ENCODE assay signal across 8 mouse cellular contexts in the genomic region with DNA sequence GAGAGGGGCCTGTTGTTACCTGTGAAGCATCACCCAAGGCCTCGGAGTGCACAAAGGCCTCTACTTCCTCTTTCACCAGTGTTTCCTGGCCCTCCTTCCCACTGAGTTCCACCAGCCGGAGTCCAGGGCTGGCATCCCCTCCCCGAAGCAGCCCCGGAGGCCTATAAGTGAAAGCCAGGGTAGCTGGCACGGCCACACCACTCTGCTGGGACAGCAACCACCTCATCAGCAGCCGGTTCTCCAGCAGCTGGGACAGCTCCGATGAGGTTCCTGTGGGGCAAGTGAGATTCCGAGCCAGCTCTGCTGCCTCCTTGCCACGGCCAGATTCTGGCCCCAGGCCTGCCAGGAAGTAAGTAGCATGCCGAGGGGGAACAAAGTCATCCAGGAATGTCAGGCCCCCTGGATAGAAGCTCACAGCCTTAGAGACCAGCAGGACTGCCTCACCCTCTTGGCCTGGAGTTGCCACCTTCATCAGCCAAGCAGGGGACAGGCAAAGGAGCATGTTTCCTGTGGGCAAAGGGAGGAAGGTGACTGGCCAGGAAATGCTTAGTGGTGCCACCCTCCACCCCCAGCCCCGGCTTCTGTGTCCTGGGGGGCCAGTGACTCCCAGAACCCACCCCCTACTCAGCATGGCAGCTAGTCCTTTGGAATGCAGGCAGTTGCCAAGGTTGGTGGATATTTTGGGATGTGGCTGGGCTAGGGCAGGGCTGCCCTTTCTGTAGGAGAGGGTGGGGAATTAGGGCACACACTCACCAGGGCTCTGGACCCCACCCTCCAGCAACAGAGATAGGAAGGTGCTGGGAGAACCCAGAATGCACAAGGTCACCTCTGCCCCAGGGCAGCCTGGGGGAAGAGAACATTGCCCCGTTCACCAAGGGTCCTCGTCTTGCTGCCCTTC. TPM values are rescaled to one million over a fixed set of nuclear protein-coding genes. Genes with fewer than 3 reads are reported as not detected.
DNase-seq lines count a peak whose midpoint lies in the region; ATAC-seq and TF ChIP-seq lines count a peak whose summit lies in the region.
"Had no signal": no experiment of that assay in that cellular context is flagged by ENCODE, and none has a peak within 500 bp of the region (broad histone marks: within the 10 kb centered on the region; RNA-seq: fewer than 3 reads in every experiment).

No protein-coding gene starts in this region.

- DNase-seq in kidney, adult 18-20 months: no peak
- DNase-seq in gastrocnemius, adult 8-10 months (ENCODE audit: low spot score in 2 of 2): peak; percentile 48 to 67
- DNase-seq in lung, postnatal 0 days (ENCODE audit: low spot score): peak; percentile 48
- DNase-seq in adrenal gland, adult (ENCODE audit: inconsistent age in 2 of 2, low spot score in 1 of 2): no peak

- no peak overlapping the region for H3K4me3 ChIP-seq in kidney, embryonic 15.5 days (replicated peaks)
- no peak overlapping the region for H3K4me3 ChIP-seq in bone marrow, adult 2 months (replicated peaks; ENCODE audit: control insufficient read depth, low read depth, low read length)
- no peak overlapping the region for H3K4me3 ChIP-seq in lung, postnatal 0 days (ENCODE audit: low read depth, low read length)
- H3K4me3 ChIP-seq: liver, embryonic 15.5 days had no signal

- TF ChIP-seq POLR2A in bone marrow, adult 2 months (IDR thresholded peaks at IDR 0.05; ENCODE audit: borderline replicate concordance, control insufficient read depth, low read depth, low read length): 0 out of 2 replicates have a peak, but pooled peaks have one; percentile 34

- no peak overlapping the region for H3K4me2 ChIP-seq in kidney, embryonic 15.5 days
- H3K4me2 ChIP-seq in lung, postnatal 0 days (replicated peaks; ENCODE audit: low read depth, low read length): no peak overlapping the region
- H3K4me2 ChIP-seq: liver, embryonic 15.5 days had no signal

- H3K9ac ChIP-seq in kidney, embryonic 15.5 days: no peak overlapping the region
- no peak overlapping the region for H3K9ac ChIP-seq in lung, postnatal 0 days (replicated peaks; ENCODE audit: low read depth)
- H3K9ac ChIP-seq: liver, embryonic 15.5 days had no signal

- H3K27ac ChIP-seq in kidney, embryonic 15.5 days: peak overlapping the region; percentile 37; the same call in 1 of the 2 replicates
- peak overlapping the region; percentile 65 for H3K27ac ChIP-seq in bone marrow, adult 2 months (ENCODE audit: control insufficient read depth, insufficient read depth, low read depth, low read length, poor library complexity)
- H3K27ac ChIP-seq in lung, postnatal 0 days (ENCODE audit: low read length): peak overlapping the region; percentile 26
- H3K27ac ChIP-seq: liver, embryonic 15.5 days had no signal

- no peaks in the 10 kb centered on the region for H3K36me3 ChIP-seq in kidney, embryonic 15.5 days
- H3K36me3 ChIP-seq in lung, postnatal 0 days (ENCODE audit: insufficient read depth, low read length): no peaks in the 10 kb centered on the region; the same call in 1 of the 2 replicates
- H3K36me3 ChIP-seq: liver, embryonic 15.5 days had no signal

- peaks cover 42% of the 10 kb centered on the region for H3K4me1 ChIP-seq in kidney, embryonic 15.5 days
- peaks cover 10% of the 10 kb centered on the region for H3K4me1 ChIP-seq in bone marrow, adult 2 months (ENCODE audit: control insufficient read depth, insufficient read depth, low read length)
- H3K4me1 ChIP-seq in lung, postnatal 0 days (ENCODE audit: insufficient read depth, low read depth, low read length): peaks cover 18% of the 10 kb centered on the region; the same call in 1 of the 2 replicates

- TF ChIP-seq EP300 in lung, postnatal 0 days (IDR thresholded peaks at IDR 0.05): no peak

- WGBS in kidney, embryonic 15.5 days: 64% methylated on average over 13 of the region's 13 CpGs
- 19% methylated on average over 13 of the region's 13 CpGs for WGBS in bone marrow, adult 2 months
- WGBS in lung, postnatal 0 days: 40% methylated on average over 13 of the region's 13 CpGs

- peaks cover 5% of the 10 kb centered on the region for H3K27me3 ChIP-seq in kidney, embryonic 15.5 days
- no peaks in the 10 kb centered on the region for H3K27me3 ChIP-seq in lung, postnatal 0 days (replicated peaks; ENCODE audit: insufficient read depth, low read length)

- ATAC-seq in kidney, embryonic 15.5 days (replicated peaks; ENCODE audit: low FRiP score): no peak
- no peak for ATAC-seq in lung, postnatal 0 days
- ATAC-seq in erythroblast, adult 5-6 weeks (replicated peaks; ENCODE audit: low FRiP score, poor library complexity, severe bottlenecking): no peak

- H3K9me3 ChIP-seq in kidney, embryonic 15.5 days (replicated peaks): no peaks in the 10 kb centered on the region
- H3K9me3 ChIP-seq in lung, postnatal 0 days (ENCODE audit: low read length): no peaks in the 10 kb centered on the region
- H3K9me3 ChIP-seq: liver, embryonic 15.5 days had no signal

- no peak for TF ChIP-seq CTCF in bone marrow, adult 2 months (IDR thresholded peaks at IDR 0.05; ENCODE audit: control insufficient read depth, insufficient read depth, low read length)
- TF ChIP-seq CTCF in lung, postnatal 0 days (IDR thresholded peaks at IDR 0.05): no peak

RNA-seq across cellular contexts. Expression of gene Carns1, which starts 3.6 kb away (rescaled TPM):
- 2.9 and 3.1 TPM in 2 replicates for polyA plus RNA-seq in kidney, embryonic 15.5 days (2015; fragmentation: Nextera tagmentation; extraction: Ambion mirVana)
- polyA plus RNA-seq in bone marrow, adult 2 months (2011; ENCODE audit: insufficient read depth, insufficient read length, low replicate concordance, missing spikeins): 23.3 and 52.9 TPM in 2 replicates
- total RNA-seq in gastrocnemius, adult 8-10 months (2022): 10 to 100 TPM; 23.8 to 33.0 (median 24.9) TPM
- polyA plus RNA-seq in lung, postnatal 0 days (2015; fragmentation: Nextera tagmentation; extraction: Ambion mirVana): 1.8 and 2.6 TPM in 2 replicates
- 0.84 and 6.5 TPM in 2 replicates for total RNA-seq in erythroblast, adult 5-6 weeks (2015; ENCODE audit: low replicate concordance)
- 0.60 and 0.70 TPM in 2 replicates for total RNA-seq in erythroblast, adult 5-6 weeks (2017; ENCODE audit: low replicate concordance)

RNA-seq across cellular contexts. Expression of gene Rps6kb2, which starts 8.5 kb away (rescaled TPM):
- 51.5 and 58.5 TPM in 2 replicates for polyA plus RNA-seq in kidney, embryonic 15.5 days (2015; fragmentation: Nextera tagmentation; extraction: Ambion mirVana)
- 51.8 and 86.1 TPM in 2 replicates for polyA plus RNA-seq in bone marrow, adult 2 months (2011; ENCODE audit: insufficient read depth, insufficient read length, low replicate concordance, missing spikeins)
- total RNA-seq in gastrocnemius, adult 8-10 months (2022): 10 to 100 TPM; 18.6 to 28.4 (median 25.7) TPM
- 28.4 and 35.1 TPM in 2 replicates for polyA plus RNA-seq in lung, postnatal 0 days (2015; fragmentation: Nextera tagmentation; extraction: Ambion mirVana)
- total RNA-seq in erythroblast, adult 5-6 weeks (2015; ENCODE audit: low replicate concordance): 7.1 and 25.3 TPM in 2 replicates
- 23.9 and 27.2 TPM in 2 replicates for total RNA-seq in erythroblast, adult 5-6 weeks (2017; ENCODE audit: low replicate concordance)

RNA-seq across cellular contexts. Expression of gene Ptprcap, which starts 18.2 kb away (rescaled TPM):
- 0.42 and 1.2 TPM in 2 replicates for polyA plus RNA-seq in kidney, embryonic 15.5 days (2015; fragmentation: Nextera tagmentation; extraction: Ambion mirVana)
- polyA plus RNA-seq in bone marrow, adult 2 months (2011; ENCODE audit: insufficient read depth, insufficient read length, low replicate concordance, missing spikeins): 27.6 and 60.8 TPM in 2 replicates
- under 1 TPM in 2 of 4 experiments, not detected in 2; 0.27 to 0.38 TPM for total RNA-seq in gastrocnemius, adult 8-10 months (2022)
- polyA plus RNA-seq in lung, postnatal 0 days (2015; fragmentation: Nextera tagmentation; extraction: Ambion mirVana): 3.4 and 3.7 TPM in 2 replicates
- total RNA-seq in erythroblast, adult 5-6 weeks (2015; ENCODE audit: low replicate concordance): 22.9 and 36.6 TPM in 2 replicates
- 7.7 and 8.3 TPM in 2 replicates for total RNA-seq in erythroblast, adult 5-6 weeks (2017; ENCODE audit: low replicate concordance)

RNA-seq across cellular contexts. Expression of gene Tbc1d10c, which starts 19.4 kb away (rescaled TPM):
- polyA plus RNA-seq in kidney, embryonic 15.5 days (2015; fragmentation: Nextera tagmentation; extraction: Ambion mirVana): 2.4 and 3.0 TPM in 2 replicates
- polyA plus RNA-seq in bone marrow, adult 2 months (2011; ENCODE audit: insufficient read depth, insufficient read length, low replicate concordance, missing spikeins): 64.3 and 168 TPM in 2 replicates
- total RNA-seq in gastrocnemius, adult 8-10 months (2022): 1 to 10 TPM; 6.6 to 8.6 (median 7.9) TPM
- 3.9 and 4.5 TPM in 2 replicates for polyA plus RNA-seq in lung, postnatal 0 days (2015; fragmentation: Nextera tagmentation; extraction: Ambion mirVana)
- 8.8 and 25.7 TPM in 2 replicates for total RNA-seq in erythroblast, adult 5-6 weeks (2015; ENCODE audit: low replicate concordance)
- 5.8 and 11.3 TPM in 2 replicates for total RNA-seq in erythroblast, adult 5-6 weeks (2017; ENCODE audit: low replicate concordance)

RNA-seq across cellular contexts. Expression of gene Ppp1ca, which starts 20.2 kb away (rescaled TPM):
- 953 and 971 TPM in 2 replicates for polyA plus RNA-seq in kidney, embryonic 15.5 days (2015; fragmentation: Nextera tagmentation; extraction: Ambion mirVana)
- 121 and 204 TPM in 2 replicates for polyA plus RNA-seq in bone marrow, adult 2 months (2011; ENCODE audit: insufficient read depth, insufficient read length, low replicate concordance, missing spikeins)
- 100 to 1,000 TPM; 198 to 243 (median 235) TPM for total RNA-seq in gastrocnemius, adult 8-10 months (2022)
- polyA plus RNA-seq in lung, postnatal 0 days (2015; fragmentation: Nextera tagmentation; extraction: Ambion mirVana): 619 and 631 TPM in 2 replicates
- 100 and 139 TPM in 2 replicates for total RNA-seq in erythroblast, adult 5-6 weeks (2015; ENCODE audit: low replicate concordance)
- total RNA-seq in erythroblast, adult 5-6 weeks (2017; ENCODE audit: low replicate concordance): 131 and 151 TPM in 2 replicates

Comparison
In these comparisons a context has a peak if more than half of its experiments do, and no peak if none do; other contexts are left out.
1. DNase-seq: peak in gastrocnemius, adult 8-10 months (2 of 2) and lung, postnatal 0 days (single experiment); none in kidney, adult 18-20 months (single experiment) and adrenal gland, adult (0 of 2).
2. Peak in every context shown above with its lines, with median percentiles within 50 percentile points of each other: H3K27ac ChIP-seq.